Mouse (Mus musculus): Measurements from ENCODE around the gene Hsd17b2. TPM values are rescaled to one million over a fixed set of nuclear protein-coding genes. Genes with fewer than 3 reads are reported as not detected.

Gene Hsd17b2
- polyA plus RNA-seq, 1 experiment, result 0.61 TPM

- H3K27me3 ChIP-seq (ENCODE audit: control insufficient read depth, insufficient read depth, low read length, poor library complexity, severe bottlenecking), result 0 out of 2 replicates have a peak, but pooled peaks cover 2% of the 10 kb centered on the region
- H3K9me3 ChIP-seq (replicated peaks; ENCODE audit: control insufficient read depth, insufficient read depth, low read length, poor library complexity, severe bottlenecking), result no peaks in the 10 kb centered on the region
- H3K27ac ChIP-seq (ENCODE audit: insufficient read depth, low read length), result no peak overlapping the region
- TF ChIP-seq POLR2A (IDR thresholded peaks at IDR 0.05; ENCODE audit: insufficient read depth, low read length) (no peak), EP300 (IDR thresholded peaks at IDR 0.05; ENCODE audit: insufficient read depth, low read depth, low read length) (no peak), CTCF (IDR thresholded peaks at IDR 0.05; ENCODE audit: low read depth, low read length) (no peak)
- no peaks in the 10 kb centered on the region for H3K4me1 ChIP-seq (ENCODE audit: control insufficient read depth, insufficient read depth, low read length)
- H3K9ac ChIP-seq (ENCODE audit: low read depth, poor library complexity, severe bottlenecking), result no peak overlapping the region
- no peaks in the 10 kb centered on the region for H3K36me3 ChIP-seq (ENCODE audit: control insufficient read depth, insufficient read depth, low read length, poor library complexity, severe bottlenecking)
- no peak overlapping the region for H3K4me3 ChIP-seq (ENCODE audit: low read depth, low read length)
Observed at GRCm38 (mm10) chr8:117683925-117684472, 17.7 kb upstream of the Hsd17b2 start.

DNA sequence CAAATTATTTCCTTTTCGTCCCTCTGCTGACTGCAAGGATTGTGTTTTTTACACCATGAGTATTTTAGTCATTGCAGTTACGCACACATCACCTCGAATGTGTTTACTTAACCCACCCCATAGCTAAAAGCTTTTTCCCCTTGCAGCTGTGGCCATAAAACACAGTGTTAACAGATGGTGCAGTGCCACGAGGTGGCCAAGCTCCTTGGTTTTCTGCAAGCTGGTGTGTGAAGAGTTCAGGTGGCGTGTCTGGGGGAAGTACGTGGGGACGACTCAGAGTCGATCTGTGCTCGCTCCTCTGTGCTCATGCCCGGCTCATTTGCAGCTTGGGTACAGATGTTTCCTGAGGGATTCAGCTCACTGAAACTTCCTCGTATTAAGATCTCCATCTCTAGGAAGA, 17.2 kb upstream of the Hsd17b2 start:
- Histone ChIP-seq H3K9ac (ENCODE audit: low read depth, poor library complexity, severe bottlenecking) (no peak overlapping the region), H3K27me3 (ENCODE audit: control insufficient read depth, insufficient read depth, low read length, poor library complexity, severe bottlenecking) (0 out of 2 replicates have a peak, but pooled peaks cover 2% of the 10 kb centered on the region), H3K4me3 (ENCODE audit: low read depth, low read length) (no peak overlapping the region), H3K36me3 (ENCODE audit: control insufficient read depth, insufficient read depth, low read length, poor library complexity, severe bottlenecking) (no peaks in the 10 kb centered on the region), H3K9me3 (replicated peaks; ENCODE audit: control insufficient read depth, insufficient read depth, low read length, poor library complexity, severe bottlenecking) (no peaks in the 10 kb centered on the region), H3K4me1 (ENCODE audit: control insufficient read depth, insufficient read depth, low read length) (no peaks in the 10 kb centered on the region), H3K27ac (ENCODE audit: insufficient read depth, low read length) (no peak overlapping the region)
- no peak for TF ChIP-seq EP300 (IDR thresholded peaks at IDR 0.05; ENCODE audit: insufficient read depth, low read depth, low read length)
- TF ChIP-seq CTCF (IDR thresholded peaks at IDR 0.05; ENCODE audit: low read depth, low read length), result no peak
- no peak for TF ChIP-seq POLR2A (IDR thresholded peaks at IDR 0.05; ENCODE audit: insufficient read depth, low read length)

- TF ChIP-seq POLR2A (IDR thresholded peaks at IDR 0.05; ENCODE audit: insufficient read depth, low read length), result no peak
- no peak for TF ChIP-seq EP300 (IDR thresholded peaks at IDR 0.05; ENCODE audit: insufficient read depth, low read depth, low read length)
- TF ChIP-seq CTCF (IDR thresholded peaks at IDR 0.05; ENCODE audit: low read depth, low read length), result no peak
- no peak overlapping the region for H3K9ac ChIP-seq (ENCODE audit: low read depth, poor library complexity, severe bottlenecking)
- H3K4me3 ChIP-seq (ENCODE audit: low read depth, low read length), result no peak overlapping the region
- no peak overlapping the region for H3K27ac ChIP-seq (ENCODE audit: insufficient read depth, low read length)
- H3K27me3 ChIP-seq (ENCODE audit: control insufficient read depth, insufficient read depth, low read length, poor library complexity, severe bottlenecking), result 0 out of 2 replicates have a peak, but pooled peaks cover 2% of the 10 kb centered on the region
- no peaks in the 10 kb centered on the region for H3K4me1 ChIP-seq (ENCODE audit: control insufficient read depth, insufficient read depth, low read length)
- H3K9me3 ChIP-seq (replicated peaks; ENCODE audit: control insufficient read depth, insufficient read depth, low read length, poor library complexity, severe bottlenecking), result no peaks in the 10 kb centered on the region
- no peaks in the 10 kb centered on the region for H3K36me3 ChIP-seq (ENCODE audit: control insufficient read depth, insufficient read depth, low read length, poor library complexity, severe bottlenecking)
Observed at GRCm38 (mm10) chr8:117687890-117688289, 13.8 kb upstream of the Hsd17b2 start.

GRCm38 (mm10) chr8:117692131-117692530, 9.6 kb upstream of the Hsd17b2 start:
- H3K4me3 ChIP-seq (ENCODE audit: low read depth, low read length), result no peak overlapping the region
- H3K9ac ChIP-seq (ENCODE audit: low read depth, poor library complexity, severe bottlenecking), result no peak overlapping the region
- no peak for TF ChIP-seq EP300 (IDR thresholded peaks at IDR 0.05; ENCODE audit: insufficient read depth, low read depth, low read length)
- H3K27ac ChIP-seq (ENCODE audit: insufficient read depth, low read length), result no peak overlapping the region
- H3K9me3 ChIP-seq (replicated peaks; ENCODE audit: control insufficient read depth, insufficient read depth, low read length, poor library complexity, severe bottlenecking), result peaks cover 10% of the 10 kb centered on the region
- no peaks in the 10 kb centered on the region for H3K4me1 ChIP-seq (ENCODE audit: control insufficient read depth, insufficient read depth, low read length)
- H3K27me3 ChIP-seq (ENCODE audit: control insufficient read depth, insufficient read depth, low read length, poor library complexity, severe bottlenecking), result 0 out of 2 replicates have a peak, but pooled peaks cover 2% of the 10 kb centered on the region
- no peaks in the 10 kb centered on the region for H3K36me3 ChIP-seq (ENCODE audit: control insufficient read depth, insufficient read depth, low read length, poor library complexity, severe bottlenecking)

DNA sequence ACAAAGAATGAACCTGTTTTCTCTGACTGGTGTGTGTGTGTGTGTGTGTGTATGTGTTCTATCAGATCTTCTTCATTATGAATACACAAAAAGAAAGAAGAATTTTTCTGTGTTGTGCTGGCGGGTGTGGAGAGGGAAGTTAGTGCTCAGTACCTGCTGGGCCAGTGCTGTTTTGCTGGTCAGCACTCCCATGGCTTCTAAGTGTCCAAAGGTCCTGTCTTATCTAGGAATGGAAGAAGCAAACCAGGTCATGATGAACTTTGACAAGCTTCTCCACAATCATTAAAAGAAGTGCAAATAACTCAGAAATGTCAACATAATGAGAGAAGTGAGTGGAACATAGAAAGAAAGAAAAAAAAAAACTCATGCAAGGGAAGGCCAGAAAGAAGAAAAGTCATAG, 6.1 kb upstream of the Hsd17b2 start:
- Histone ChIP-seq H3K4me3 (ENCODE audit: low read depth, low read length) (no peak overlapping the region), H3K9me3 (replicated peaks; ENCODE audit: control insufficient read depth, insufficient read depth, low read length, poor library complexity, severe bottlenecking) (peaks cover 10% of the 10 kb centered on the region), H3K9ac (ENCODE audit: low read depth, poor library complexity, severe bottlenecking) (no peak overlapping the region)

DNA sequence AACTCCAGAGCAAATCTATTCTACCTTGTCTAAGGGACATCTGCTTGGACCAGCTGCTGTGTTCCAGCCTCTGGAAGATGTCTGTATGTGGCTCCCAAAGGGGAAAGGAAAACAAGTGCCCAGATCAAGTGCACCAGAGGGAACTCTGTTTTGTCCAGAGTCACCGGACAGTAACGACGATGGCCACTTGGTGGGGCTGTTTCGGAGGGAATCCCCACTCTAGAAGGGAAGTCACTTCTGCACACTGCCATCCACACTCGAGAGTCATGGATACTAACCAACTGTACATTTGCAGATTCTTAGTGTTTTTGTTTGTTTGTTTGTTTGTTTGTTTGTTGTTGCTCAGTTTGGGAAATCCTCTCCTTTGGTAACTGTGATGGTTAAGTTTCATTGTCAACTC, 4.5 kb upstream of the Hsd17b2 start:
- H3K4me3 ChIP-seq (ENCODE audit: low read depth, low read length), result no peak overlapping the region
- TF ChIP-seq CTCF (IDR thresholded peaks at IDR 0.05; ENCODE audit: low read depth, low read length), result peak; percentile 82
- TF ChIP-seq EP300 (IDR thresholded peaks at IDR 0.05; ENCODE audit: insufficient read depth, low read depth, low read length), result no peak
- no peak for TF ChIP-seq POLR2A (IDR thresholded peaks at IDR 0.05; ENCODE audit: insufficient read depth, low read length)
- H3K9ac ChIP-seq (ENCODE audit: low read depth, poor library complexity, severe bottlenecking), result no peak overlapping the region

More for the DNA sequence above, 6.1 kb upstream of the Hsd17b2 start:
- no peak for TF ChIP-seq EP300 (IDR thresholded peaks at IDR 0.05; ENCODE audit: insufficient read depth, low read depth, low read length)
- TF ChIP-seq POLR2A (IDR thresholded peaks at IDR 0.05; ENCODE audit: insufficient read depth, low read length), result no peak
- Histone ChIP-seq H3K27ac (ENCODE audit: insufficient read depth, low read length) (no peak overlapping the region), H3K36me3 (ENCODE audit: control insufficient read depth, insufficient read depth, low read length, poor library complexity, severe bottlenecking) (no peaks in the 10 kb centered on the region), H3K4me1 (ENCODE audit: control insufficient read depth, insufficient read depth, low read length) (no peaks in the 10 kb centered on the region), H3K27me3 (ENCODE audit: control insufficient read depth, insufficient read depth, low read length, poor library complexity, severe bottlenecking) (0 out of 2 replicates have a peak, but pooled peaks cover 2% of the 10 kb centered on the region)

More for the DNA sequence above, 4.5 kb upstream of the Hsd17b2 start:
- H3K9me3 ChIP-seq (replicated peaks; ENCODE audit: control insufficient read depth, insufficient read depth, low read length, poor library complexity, severe bottlenecking), result peaks cover 10% of the 10 kb centered on the region
- H3K4me1 ChIP-seq (ENCODE audit: control insufficient read depth, insufficient read depth, low read length), result no peaks in the 10 kb centered on the region
- 0 out of 2 replicates have a peak, but pooled peaks cover 2% of the 10 kb centered on the region for H3K27me3 ChIP-seq (ENCODE audit: control insufficient read depth, insufficient read depth, low read length, poor library complexity, severe bottlenecking)
- no peak overlapping the region for H3K27ac ChIP-seq (ENCODE audit: insufficient read depth, low read length)
- H3K36me3 ChIP-seq (ENCODE audit: control insufficient read depth, insufficient read depth, low read length, poor library complexity, severe bottlenecking), result no peaks in the 10 kb centered on the region

Data from ES-Bruce4 (cell line).